ENCODE assay signal across 9 mouse cellular contexts in genomic region chr5:135225879-135226278, GRCm38 (mm10). TPM values are rescaled to one million over a fixed set of nuclear protein-coding genes. Genes with fewer than 3 reads are reported as not detected.
DNase-seq lines count a peak whose midpoint lies in the region; ATAC-seq and TF ChIP-seq lines count a peak whose summit lies in the region.
"Not testable (repeated sequence)": the region's sequence is repeated elsewhere in the genome, so short reads cannot be mapped to it uniquely, and the experiment has no call there.
"Had no signal": no experiment of that assay in that cellular context is flagged by ENCODE, and none has a peak within 500 bp of the region (broad histone marks: within the 10 kb centered on the region; RNA-seq: fewer than 3 reads in every experiment).

No protein-coding gene starts in this region.

- H3K9ac ChIP-seq in heart, adult 2 months (ENCODE audit: low read depth, low read length); kidney, postnatal 0 days (ENCODE audit: low read depth, low read length); liver, postnatal 0 days (replicated peaks): not testable (repeated sequence)

- not testable (repeated sequence) for TF ChIP-seq EP300 in heart, adult 2 months (IDR thresholded peaks at IDR 0.05; ENCODE audit: insufficient read depth, low read depth, low read length); liver, postnatal 0 days (IDR thresholded peaks at IDR 0.05; ENCODE audit: low read depth)

- H3K9me3 ChIP-seq in E14TG2a.4 (ENCODE audit: low read length); kidney, postnatal 0 days (replicated peaks; ENCODE audit: low read length); liver, postnatal 0 days (ENCODE audit: low read length): not testable (repeated sequence)

- ATAC-seq in kidney, postnatal 0 days (replicated peaks; ENCODE audit: low FRiP score, low read depth); liver, postnatal 0 days: not testable (repeated sequence)

- not testable (repeated sequence) for TF ChIP-seq POLR2A in heart, adult 2 months (IDR thresholded peaks at IDR 0.05; ENCODE audit: insufficient read depth, low read depth, low read length)

- H3K27me3 ChIP-seq in E14TG2a.4 (ENCODE audit: insufficient read depth, low read length); heart, adult 2 months (ENCODE audit: control insufficient read depth, insufficient read depth, low read length); kidney, postnatal 0 days (ENCODE audit: insufficient read depth, low read length); liver, postnatal 0 days (ENCODE audit: insufficient read depth, low read length): not testable (repeated sequence)

- H3K4me2 ChIP-seq in kidney, postnatal 0 days (ENCODE audit: low read length); liver, postnatal 0 days (ENCODE audit: low read depth, low read length): not testable (repeated sequence)

- H3K27ac ChIP-seq in gastrocnemius, adult 2 months; heart, adult 2 months; kidney, postnatal 0 days; left cerebral cortex, adult 2 months; liver, postnatal 0 days (ENCODE audit: low read depth): not testable (repeated sequence)

- intact Hi-C loops in gastrocnemius, adult 2 months (cut with DNase I); heart, adult 2 months (cut with DNase I); left cerebral cortex, adult 2 months (cut with DNase I): not testable (repeated sequence)

- H3K36me3 ChIP-seq in E14TG2a.4 (ENCODE audit: insufficient read depth, low read length) = peaks cover 93% of the 10 kb centered on the region
- H3K36me3 ChIP-seq in heart, adult 2 months (ENCODE audit: control insufficient read depth, insufficient read depth, low read length) = not testable (repeated sequence)
- H3K36me3 ChIP-seq in kidney, postnatal 0 days (ENCODE audit: insufficient read depth, low read length) = peaks cover 76% of the 10 kb centered on the region
- peaks cover 87% of the 10 kb centered on the region for H3K36me3 ChIP-seq in liver, postnatal 0 days (replicated peaks; ENCODE audit: insufficient read depth, low read length)

- H3K79me2 ChIP-seq in heart, adult 2 months (replicated peaks; ENCODE audit: control insufficient read depth, insufficient read depth, low read length) = not testable (repeated sequence)

- peaks cover 38% of the 10 kb centered on the region for H3K4me1 ChIP-seq in E14TG2a.4 (replicated peaks; ENCODE audit: low read depth, low read length)
- H3K4me1 ChIP-seq in heart, adult 2 months (ENCODE audit: control insufficient read depth, insufficient read depth, low read length); kidney, postnatal 0 days (replicated peaks; ENCODE audit: insufficient read depth, low read length); liver, postnatal 0 days (ENCODE audit: insufficient read depth): not testable (repeated sequence)

- TF ChIP-seq CTCF in E14TG2a.4 (conservative IDR thresholded peaks at IDR 0.05; ENCODE audit: low read length) = 0 out of 2 replicates have a peak, but pooled peaks have one; percentile 9
- peak; percentile 29 for TF ChIP-seq CTCF in gastrocnemius, adult 2 months (IDR thresholded peaks at IDR 0.05)
- peak; percentile 43 for TF ChIP-seq CTCF in heart, adult 2 months (IDR thresholded peaks at IDR 0.05)
- peak; percentile 42; the same call in 1 of the 2 replicates for TF ChIP-seq CTCF in kidney, postnatal 0 days (IDR thresholded peaks at IDR 0.05; ENCODE audit: low read depth)
- peak; percentile 24 for TF ChIP-seq CTCF in left cerebral cortex, adult 2 months (IDR thresholded peaks at IDR 0.05)
- TF ChIP-seq CTCF in liver, postnatal 0 days (IDR thresholded peaks at IDR 0.05; ENCODE audit: low read depth) = 0 out of 2 replicates have a peak, but pooled peaks have one; percentile 12

- not testable (repeated sequence) for H3K4me3 ChIP-seq in E14TG2a.4 (replicated peaks; ENCODE audit: low read length); gastrocnemius, adult 2 months; heart, adult 2 months; kidney, postnatal 0 days (replicated peaks; ENCODE audit: low read depth, low read length); left cerebral cortex, adult 2 months; liver, postnatal 0 days (ENCODE audit: low read depth, low read length)

- WGBS in heart, adult 2 months = 95% methylated on average over 4 of the region's 4 CpGs
- 97% methylated on average over 4 of the region's 4 CpGs for WGBS in kidney, postnatal 0 days
- 92% methylated on average over 4 of the region's 4 CpGs for WGBS in liver, postnatal 0 days (ENCODE audit: insufficient replicate concordance)

- not testable (repeated sequence) for DNase-seq in gastrocnemius, adult 2 months; heart, adult 2 months; kidney, postnatal 0 days (ENCODE audit: low spot score); left cerebral cortex, adult 2 months (ENCODE audit: extremely low spot score in 1 of 2, low spot score in 2 of 2); liver, postnatal 0 days

RNA-seq across cellular contexts. Expression of gene Fzd9, which starts 25.2 kb away (rescaled TPM):
- 10 to 100 TPM; 23.1 to 52.1 TPM for total RNA-seq in gastrocnemius, adult 2 months (2021)
- 1 to 10 TPM in 1 of 2 experiments, under 1 TPM in 1; 0.78 to 1.3 TPM for total RNA-seq in heart, adult 2 months (2021)
- polyA plus RNA-seq in heart, adult 2 months (2012; rRNA removed) = 1.8 TPM in 2 replicates
- polyA plus RNA-seq in kidney, postnatal 0 days (2015; fragmentation: Nextera tagmentation; extraction: Ambion mirVana) = 0.65 and 0.93 TPM in 2 replicates
- 1 to 10 TPM; 5.1 TPM for total RNA-seq in left cerebral cortex, adult 2 months (2021)
- 0.16 and 0.25 TPM in 2 replicates for polyA plus RNA-seq in liver, postnatal 0 days (2015; fragmentation: Nextera tagmentation; extraction: Ambion mirVana)
- total RNA-seq: CH12.LX had no signal
- polyA plus RNA-seq: activated CD4-positive, CD25-positive, alpha-beta regulatory T cell, adult 4 months; CD4-positive, CD25-positive, alpha-beta regulatory T cell, adult 4 months had no signal

RNA-seq across cellular contexts. Expression of gene Baz1b, which starts 38.8 kb away (rescaled TPM):
- 10 to 100 TPM; 32.7 to 36.8 TPM for total RNA-seq in gastrocnemius, adult 2 months (2021)
- 10 to 100 TPM; 42.3 to 46.1 TPM for total RNA-seq in heart, adult 2 months (2021)
- 13.9 and 20.8 TPM in 2 replicates for polyA plus RNA-seq in heart, adult 2 months (2012; rRNA removed)
- polyA plus RNA-seq in kidney, postnatal 0 days (2015; fragmentation: Nextera tagmentation; extraction: Ambion mirVana) = 22.6 and 22.9 TPM in 2 replicates
- 10 to 100 TPM; 76.2 to 79.7 TPM for total RNA-seq in left cerebral cortex, adult 2 months (2021)
- 10.5 and 11.7 TPM in 2 replicates for polyA plus RNA-seq in liver, postnatal 0 days (2015; fragmentation: Nextera tagmentation; extraction: Ambion mirVana)

RNA-seq across cellular contexts. Expression of gene Bcl7b, which starts 57.8 kb away (rescaled TPM):
- total RNA-seq in gastrocnemius, adult 2 months (2021) = 10 to 100 TPM; 28.3 to 28.6 TPM
- 10 to 100 TPM; 40.3 to 44.1 TPM for total RNA-seq in heart, adult 2 months (2021)
- 37.5 and 37.6 TPM in 2 replicates for polyA plus RNA-seq in heart, adult 2 months (2012; rRNA removed)
- polyA plus RNA-seq in kidney, postnatal 0 days (2015; fragmentation: Nextera tagmentation; extraction: Ambion mirVana) = 58.8 and 65.6 TPM in 2 replicates
- total RNA-seq in left cerebral cortex, adult 2 months (2021) = 10 to 100 TPM; 50.6 to 54.6 TPM
- 30.1 and 32.6 TPM in 2 replicates for polyA plus RNA-seq in liver, postnatal 0 days (2015; fragmentation: Nextera tagmentation; extraction: Ambion mirVana)
